Mouse (Mus musculus) v-Abl transformed pro-B cells (cell line): ENCODE measurements around the gene Col18a1.

Experiments used
- in situ Hi-C, 2 experiments: fragments of 400-800 bp; cut with MboI; formaldehyde crosslinking; loops; one replicate each; pipeline ENCODE4 v1.15.1; 2025; ENCODE audit not compliant: unreplicated experiment in 2 of 2

Col18a1 gene

GRCm38 (mm10) chr10:77078961-77079360, 87.4 kb downstream of the Col18a1 start:
- in situ Hi-C loops = no loop called here

GRCm38 (mm10) chr10:77078456-77078855, 87.9 kb downstream of the Col18a1 start:
- in situ Hi-C loops = no loop called here

GRCm38 (mm10) chr10:77074276-77074974, 91.9 kb downstream of the Col18a1 start:
- in situ Hi-C loops = loop anchor here (5.0 to 25.0 kb wide), 3 partner anchors 57 to 762 kb away; no protein-coding TSS in a partner anchor

- in situ Hi-C loops = loop anchor here (5.0 to 25.0 kb wide), 3 partner anchors 53 to 758 kb away; no protein-coding TSS in a partner anchor
Measured at GRCm38 (mm10) chr10:77070072-77070471, 96.3 kb downstream of the Col18a1 start.

- in situ Hi-C loops = loop anchor here in 1 of 2 experiments (25.0 kb wide), 1 partner anchor 756 kb away; no protein-coding TSS in a partner anchor
Measured at GRCm38 (mm10) chr10:77068469-77068868, 97.9 kb downstream of the Col18a1 start.

GRCm38 (mm10) chr10:77064659-77065058, 101.7 kb downstream of the Col18a1 start:
- in situ Hi-C loops = loop anchor here in 1 of 2 experiments (5.0 to 25.0 kb wide), 2 partner anchors 37 to 752 kb away; no protein-coding TSS in a partner anchor

- in situ Hi-C loops = loop anchor here in 1 of 2 experiments (5.0 to 25.0 kb wide), 2 partner anchors 37 to 752 kb away; no protein-coding TSS in a partner anchor
Measured at GRCm38 (mm10) chr10:77064239-77064638, 102.1 kb downstream of the Col18a1 start.

- in situ Hi-C loops = loop anchor here in 1 of 2 experiments (5.0 to 25.0 kb wide), 2 partner anchors 35 to 750 kb away; no protein-coding TSS in a partner anchor
Measured at GRCm38 (mm10) chr10:77062393-77063010, 103.8 kb downstream of the Col18a1 start.

GRCm38 (mm10) chr10:77061426-77061825, 104.9 kb downstream of the Col18a1 start:
- in situ Hi-C loops = loop anchor here in 1 of 2 experiments (5.0 to 25.0 kb wide), 2 partner anchors 34 to 749 kb away; no protein-coding TSS in a partner anchor

GRCm38 (mm10) chr10:77056768-77057167, 109.6 kb downstream of the Col18a1 start:
- in situ Hi-C loops = loop anchor here in 1 of 2 experiments (10.0 to 25.0 kb wide), 2 partner anchors 458 to 744 kb away; partner anchors contain the start of gene Fam207a

- in situ Hi-C loops = loop anchor here in 1 of 2 experiments (25.0 kb wide), 1 partner anchor 711 kb away; the partner anchor contains the start of gene Dip2a
Measured at GRCm38 (mm10) chr10:77048606-77049005, 117.7 kb downstream of the Col18a1 start.

GRCm38 (mm10) chr10:77048196-77048595, 118.2 kb downstream of the Col18a1 start:
- in situ Hi-C loops = loop anchor here in 1 of 2 experiments (25.0 kb wide), 1 partner anchor 711 kb away; the partner anchor contains the start of gene Dip2a

GRCm38 (mm10) chr10:77038579-77039174, 127.7 kb downstream of the Col18a1 start:
- in situ Hi-C loops = loop anchor here in 1 of 2 experiments (25.0 kb wide), 1 partner anchor 701 kb away; the partner anchor contains the start of gene Dip2a

GRCm38 (mm10) chr10:77035487-77035886, 130.9 kb downstream of the Col18a1 start:
- in situ Hi-C loops = loop anchor here in 1 of 2 experiments (25.0 kb wide), 1 partner anchor 698 kb away; the partner anchor contains the start of gene Dip2a

- in situ Hi-C loops = loop anchor here in 1 of 2 experiments (25.0 kb wide), 1 partner anchor 696 kb away; the partner anchor contains the start of gene Dip2a
Measured at GRCm38 (mm10) chr10:77033323-77034025, 132.9 kb downstream of the Col18a1 start.

GRCm38 (mm10) chr10:77032591-77033322, 133.6 kb downstream of the Col18a1 start:
- in situ Hi-C loops = loop anchor here in 1 of 2 experiments (25.0 kb wide), 1 partner anchor 695 kb away; the partner anchor contains the start of gene Dip2a

GRCm38 (mm10) chr10:77031768-77032375, 134.5 kb downstream of the Col18a1 start, which contains the start of gene Slc19a1:
Slc19a1 (plus strand) TSS chr10:77032241.
- in situ Hi-C loops = loop anchor here in 1 of 2 experiments (25.0 kb wide), 1 partner anchor 695 kb away; the partner anchor contains the start of gene Dip2a

GRCm38 (mm10) chr10:77030666-77031065, 135.7 kb downstream of the Col18a1 start:
- in situ Hi-C loops = loop anchor here in 1 of 2 experiments (25.0 kb wide), 1 partner anchor 693 kb away; the partner anchor contains the start of gene Dip2a
